Comparison of ENCODE assay signal across 12 mouse cellular contexts in the genomic region with DNA sequence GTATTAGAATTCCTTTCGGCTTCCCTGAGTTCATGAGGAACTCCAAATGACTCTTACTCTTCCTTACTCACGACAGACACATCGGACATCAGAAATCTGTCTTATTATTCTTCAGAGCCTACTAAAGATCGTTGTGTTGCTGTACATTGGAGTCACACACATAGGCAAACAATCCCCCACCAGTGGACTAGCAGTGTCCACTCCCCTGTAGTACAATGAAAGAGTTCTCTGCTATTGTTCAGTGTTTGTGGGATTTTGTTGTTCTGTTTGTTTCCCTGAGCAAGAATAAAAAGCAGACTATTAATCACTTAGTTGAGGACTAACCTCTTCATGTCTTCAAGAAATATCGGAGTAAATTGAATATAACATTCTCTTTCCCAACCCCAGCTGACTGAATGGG. TPM values are rescaled to one million over a fixed set of nuclear protein-coding genes. Genes with fewer than 3 reads are reported as not detected.
DNase-seq lines count a peak whose midpoint lies in the region; ATAC-seq and TF ChIP-seq lines count a peak whose summit lies in the region.
"Had no signal": no experiment of that assay in that cellular context is flagged by ENCODE, and none has a peak within 500 bp of the region (broad histone marks: within the 10 kb centered on the region; RNA-seq: fewer than 3 reads in every experiment).

No protein-coding gene starts in this region.

- no peak for TF ChIP-seq EP300 in stomach, postnatal 0 days (optimal IDR thresholded peaks at IDR 0.05)

- DNase-seq in hindbrain, embryonic 14.5 days (ENCODE audit: low spot score) = no peak
- DNase-seq in hindbrain, embryonic 11.5 days (ENCODE audit: low spot score) = no peak
- no peak for DNase-seq in stomach, postnatal 0 days (ENCODE audit: low spot score)
- no peak for DNase-seq in hindbrain, postnatal 0 days (ENCODE audit: low spot score)
- DNase-seq in spleen, postnatal 14 days (ENCODE audit: low spot score in 2 of 2) = no peak
- DNase-seq in right cerebral cortex, postnatal 25 days = no peak
- DNase-seq: adrenal gland, postnatal 10 days; cerebellum, adult 18-20 months had no signal

- no peaks in the 10 kb centered on the region for H3K9me3 ChIP-seq in hindbrain, embryonic 14.5 days (ENCODE audit: control insufficient read depth, low read length)
- H3K9me3 ChIP-seq in hindbrain, embryonic 11.5 days (ENCODE audit: control insufficient read depth, low read length) = no peaks in the 10 kb centered on the region
- H3K9me3 ChIP-seq in stomach, embryonic 14.5 days (ENCODE audit: control insufficient read depth, low read depth, low read length) = no peaks in the 10 kb centered on the region
- H3K9me3 ChIP-seq in stomach, postnatal 0 days (ENCODE audit: control insufficient read depth, low read length) = no peaks in the 10 kb centered on the region
- no peaks in the 10 kb centered on the region for H3K9me3 ChIP-seq in hindbrain, postnatal 0 days (ENCODE audit: low read length)

- peaks cover 10% of the 10 kb centered on the region; the same call in 1 of the 2 replicates for H3K4me1 ChIP-seq in hindbrain, embryonic 14.5 days (replicated peaks; ENCODE audit: control insufficient read depth, insufficient read depth, low read length)
- H3K4me1 ChIP-seq in hindbrain, embryonic 11.5 days (replicated peaks; ENCODE audit: control insufficient read depth, insufficient read depth, low read length) = no peaks in the 10 kb centered on the region
- H3K4me1 ChIP-seq in stomach, embryonic 14.5 days (ENCODE audit: control insufficient read depth, insufficient read depth, low read length) = no peaks in the 10 kb centered on the region
- H3K4me1 ChIP-seq in stomach, postnatal 0 days (replicated peaks; ENCODE audit: control insufficient read depth, insufficient read depth) = no peaks in the 10 kb centered on the region; the same call in 1 of the 2 replicates
- no peaks in the 10 kb centered on the region; the same call in 1 of the 2 replicates for H3K4me1 ChIP-seq in hindbrain, postnatal 0 days (ENCODE audit: insufficient read depth, low read length)

- H3K27me3 ChIP-seq in hindbrain, embryonic 14.5 days (ENCODE audit: control insufficient read depth, insufficient read depth, low read length) = no peaks in the 10 kb centered on the region
- H3K27me3 ChIP-seq in hindbrain, embryonic 11.5 days (ENCODE audit: control insufficient read depth, insufficient read depth, low read length) = no peaks in the 10 kb centered on the region
- H3K27me3 ChIP-seq in stomach, embryonic 14.5 days (ENCODE audit: control insufficient read depth, insufficient read depth, low read length) = no peaks in the 10 kb centered on the region
- H3K27me3 ChIP-seq in stomach, postnatal 0 days (ENCODE audit: control insufficient read depth, insufficient read depth, low read length) = no peaks in the 10 kb centered on the region
- no peaks in the 10 kb centered on the region for H3K27me3 ChIP-seq in hindbrain, postnatal 0 days (ENCODE audit: insufficient read depth, low read length)

- no peaks in the 10 kb centered on the region for H3K36me3 ChIP-seq in hindbrain, embryonic 14.5 days (replicated peaks; ENCODE audit: control insufficient read depth, insufficient read depth)
- no peaks in the 10 kb centered on the region for H3K36me3 ChIP-seq in hindbrain, embryonic 11.5 days (ENCODE audit: control insufficient read depth, insufficient read depth, low read length)
- H3K36me3 ChIP-seq in stomach, embryonic 14.5 days (ENCODE audit: control insufficient read depth, insufficient read depth, low read length) = no peaks in the 10 kb centered on the region
- no peaks in the 10 kb centered on the region for H3K36me3 ChIP-seq in stomach, postnatal 0 days (ENCODE audit: control insufficient read depth, insufficient read depth, low read length)
- H3K36me3 ChIP-seq in hindbrain, postnatal 0 days (ENCODE audit: insufficient read depth, low read length) = no peaks in the 10 kb centered on the region

- WGBS in hindbrain, embryonic 14.5 days = 52% methylated on average over 5 of the region's 5 CpGs
- 51% methylated on average over 5 of the region's 5 CpGs for WGBS in hindbrain, embryonic 11.5 days
- 67% methylated on average over 5 of the region's 5 CpGs for WGBS in stomach, embryonic 14.5 days
- 61% methylated on average over 5 of the region's 5 CpGs for WGBS in stomach, postnatal 0 days
- WGBS in hindbrain, postnatal 0 days = 42% methylated on average over 5 of the region's 5 CpGs

- H3K9ac ChIP-seq in hindbrain, embryonic 14.5 days = no peak overlapping the region
- H3K9ac ChIP-seq in hindbrain, embryonic 11.5 days (ENCODE audit: low read depth, low read length) = no peak overlapping the region
- H3K9ac ChIP-seq in stomach, embryonic 14.5 days (replicated peaks; ENCODE audit: low read depth, low read length) = no peak overlapping the region
- no peak overlapping the region for H3K9ac ChIP-seq in stomach, postnatal 0 days (ENCODE audit: low read length)
- no peak overlapping the region for H3K9ac ChIP-seq in hindbrain, postnatal 0 days (replicated peaks; ENCODE audit: low read length)

- TF ChIP-seq CTCF in stomach, postnatal 0 days (IDR thresholded peaks at IDR 0.05; ENCODE audit: low read depth) = no peak
- TF ChIP-seq CTCF in hindbrain, postnatal 0 days (IDR thresholded peaks at IDR 0.05; ENCODE audit: low read depth) = no peak

- peak overlapping the region; percentile 62 for H3K4me2 ChIP-seq in hindbrain, embryonic 14.5 days (replicated peaks)
- H3K4me2 ChIP-seq in hindbrain, embryonic 11.5 days (replicated peaks; ENCODE audit: low read depth, low read length) = no peak overlapping the region
- peak overlapping the region; percentile 20; the same call in 1 of the 2 replicates for H3K4me2 ChIP-seq in stomach, embryonic 14.5 days (replicated peaks; ENCODE audit: low read depth, low read length)
- no peak overlapping the region for H3K4me2 ChIP-seq in stomach, postnatal 0 days (replicated peaks; ENCODE audit: low read depth)
- peak overlapping the region; percentile 77 for H3K4me2 ChIP-seq in hindbrain, postnatal 0 days (ENCODE audit: low read depth, low read length)

- no peak for ATAC-seq in hindbrain, embryonic 14.5 days (ENCODE audit: low FRiP score)
- no peak for ATAC-seq in hindbrain, embryonic 11.5 days (ENCODE audit: low FRiP score)
- no peak for ATAC-seq in stomach, embryonic 14.5 days (ENCODE audit: insufficient number of reproducible peaks, insufficient read depth, low FRiP score, low read depth)
- ATAC-seq in stomach, postnatal 0 days (ENCODE audit: low FRiP score, low TSS enrichment) = no peak
- ATAC-seq in hindbrain, postnatal 0 days = no peak
- ATAC-seq in erythroid progenitor cell, adult 5-6 weeks (replicated peaks; ENCODE audit: low FRiP score, poor library complexity, severe bottlenecking) = no peak

- H3K4me3 ChIP-seq in hindbrain, embryonic 14.5 days (replicated peaks; ENCODE audit: low read length) = no peak overlapping the region
- H3K4me3 ChIP-seq in hindbrain, embryonic 11.5 days (ENCODE audit: low read depth, low read length) = no peak overlapping the region
- H3K4me3 ChIP-seq in stomach, embryonic 14.5 days (ENCODE audit: low read depth, low read length) = no peak overlapping the region
- no peak overlapping the region for H3K4me3 ChIP-seq in stomach, postnatal 0 days (ENCODE audit: low read depth, low read length)
- no peak overlapping the region; the same call in 1 of the 2 replicates for H3K4me3 ChIP-seq in hindbrain, postnatal 0 days (ENCODE audit: low read length)

- H3K27ac ChIP-seq in hindbrain, embryonic 14.5 days = no peak overlapping the region
- H3K27ac ChIP-seq in hindbrain, embryonic 11.5 days (ENCODE audit: low read depth, low read length) = no peak overlapping the region
- H3K27ac ChIP-seq in stomach, embryonic 14.5 days (ENCODE audit: low read length) = no peak overlapping the region; the same call in 1 of the 2 replicates
- no peak overlapping the region for H3K27ac ChIP-seq in stomach, postnatal 0 days (replicated peaks)
- no peak overlapping the region for H3K27ac ChIP-seq in hindbrain, postnatal 0 days

RNA-seq across cellular contexts. Expression of gene Abt1, which starts 10.1 kb away (rescaled TPM):
- polyA plus RNA-seq in hindbrain, embryonic 14.5 days (2014; fragmentation: Nextera tagmentation; extraction: Ambion mirVana) = 8.5 and 8.9 TPM in 2 replicates
- polyA plus RNA-seq in hindbrain, embryonic 11.5 days (2014; fragmentation: Nextera tagmentation; extraction: Ambion mirVana) = 12.1 and 13.4 TPM in 2 replicates
- polyA plus RNA-seq in stomach, embryonic 14.5 days (2014; fragmentation: Nextera tagmentation; extraction: Ambion mirVana) = 12.0 and 12.4 TPM in 2 replicates
- 7.1 and 7.4 TPM in 2 replicates for polyA plus RNA-seq in stomach, postnatal 0 days (2015; fragmentation: Nextera tagmentation; extraction: Ambion mirVana)
- total RNA-seq in hindbrain, postnatal 0 days (2014; rRNA removed) = 5.0 and 5.5 TPM in 2 replicates
- polyA plus RNA-seq in hindbrain, postnatal 0 days (2015; fragmentation: Nextera tagmentation; extraction: Ambion mirVana) = 7.2 and 7.6 TPM in 2 replicates
- 1.1 and 2.1 TPM in 2 replicates for total RNA-seq in erythroid progenitor cell, adult 5-6 weeks (2015; ENCODE audit: low replicate concordance)
- 1.3 and 1.6 TPM in 2 replicates for total RNA-seq in erythroid progenitor cell, adult 5-6 weeks (2017; ENCODE audit: low replicate concordance)

RNA-seq across cellular contexts. Expression of gene Btn1a1, which starts 31.9 kb away (rescaled TPM):
- polyA plus RNA-seq in hindbrain, embryonic 14.5 days (2014; fragmentation: Nextera tagmentation; extraction: Ambion mirVana) = 0.05 TPM in 1 of 2 replicates, not detected in the other
- not detected in 2 replicates for polyA plus RNA-seq in hindbrain, embryonic 11.5 days (2014; fragmentation: Nextera tagmentation; extraction: Ambion mirVana)
- 0.17 TPM in 1 of 2 replicates, not detected in the other for polyA plus RNA-seq in stomach, embryonic 14.5 days (2014; fragmentation: Nextera tagmentation; extraction: Ambion mirVana)
- polyA plus RNA-seq in stomach, postnatal 0 days (2015; fragmentation: Nextera tagmentation; extraction: Ambion mirVana) = 0.05 TPM in 1 of 2 replicates, not detected in the other
- 0.40 and 0.89 TPM in 2 replicates for total RNA-seq in hindbrain, postnatal 0 days (2014; rRNA removed)
- polyA plus RNA-seq in hindbrain, postnatal 0 days (2015; fragmentation: Nextera tagmentation; extraction: Ambion mirVana) = 0.15 and 0.24 TPM in 2 replicates
- 1.4 and 4.2 TPM in 2 replicates for total RNA-seq in erythroid progenitor cell, adult 5-6 weeks (2015; ENCODE audit: low replicate concordance)
- 0.90 and 1.4 TPM in 2 replicates for total RNA-seq in erythroid progenitor cell, adult 5-6 weeks (2017; ENCODE audit: low replicate concordance)
- total RNA-seq: left cerebral cortex, adult 18-20 months; megakaryocyte progenitor cell, adult 5-6 weeks had no signal

RNA-seq across cellular contexts. Expression of gene Btn2a2, which starts 54.9 kb away (rescaled TPM):
- polyA plus RNA-seq in hindbrain, embryonic 14.5 days (2014; fragmentation: Nextera tagmentation; extraction: Ambion mirVana) = 0.21 TPM in 1 of 2 replicates, not detected in the other
- polyA plus RNA-seq in hindbrain, embryonic 11.5 days (2014; fragmentation: Nextera tagmentation; extraction: Ambion mirVana) = 0.15 and 0.18 TPM in 2 replicates
- polyA plus RNA-seq in stomach, embryonic 14.5 days (2014; fragmentation: Nextera tagmentation; extraction: Ambion mirVana) = 0.22 and 0.30 TPM in 2 replicates
- polyA plus RNA-seq in stomach, postnatal 0 days (2015; fragmentation: Nextera tagmentation; extraction: Ambion mirVana) = 0.04 and 0.07 TPM in 2 replicates
- not detected in 2 replicates for total RNA-seq in hindbrain, postnatal 0 days (2014; rRNA removed)
- 0.11 TPM in 1 of 2 replicates, not detected in the other for polyA plus RNA-seq in hindbrain, postnatal 0 days (2015; fragmentation: Nextera tagmentation; extraction: Ambion mirVana)
- total RNA-seq in erythroid progenitor cell, adult 5-6 weeks (2015; ENCODE audit: low replicate concordance) = not detected in 2 replicates
- total RNA-seq in erythroid progenitor cell, adult 5-6 weeks (2017; ENCODE audit: low replicate concordance) = not detected in 2 replicates
- total RNA-seq: adrenal gland, postnatal 10 days had no signal

Comparison
In these comparisons a context has a peak if more than half of its experiments do, and no peak if none do; other contexts are left out.
1. H3K4me2 ChIP-seq: peak in hindbrain, embryonic 14.5 days (single experiment), stomach, embryonic 14.5 days (single experiment) and hindbrain, postnatal 0 days (single experiment); none in hindbrain, embryonic 11.5 days (single experiment) and stomach, postnatal 0 days (single experiment).